Mouse (Mus musculus) adrenal gland, postnatal 10 days (tissue): ENCODE results near the gene Trpv1. TPM values are rescaled to one million over a fixed set of nuclear protein-coding genes. Genes with fewer than 3 reads are reported as not detected.

Experiments
- DNase-seq: peaks from one replicate; pipeline ENCODE4 v3.0.0; 2021; ENCODE audit warnings: mixed read lengths
- total RNA-seq, 2 experiments: library from RNA; stranded (reverse); gene quantifications; 2 replicates each; pipeline ENCODE4 v1.2.3; 2021

The Trpv1 gene
- total RNA-seq, 2 experiments from 2014 or later, result 0.15 to 0.24 TPM

DNA sequence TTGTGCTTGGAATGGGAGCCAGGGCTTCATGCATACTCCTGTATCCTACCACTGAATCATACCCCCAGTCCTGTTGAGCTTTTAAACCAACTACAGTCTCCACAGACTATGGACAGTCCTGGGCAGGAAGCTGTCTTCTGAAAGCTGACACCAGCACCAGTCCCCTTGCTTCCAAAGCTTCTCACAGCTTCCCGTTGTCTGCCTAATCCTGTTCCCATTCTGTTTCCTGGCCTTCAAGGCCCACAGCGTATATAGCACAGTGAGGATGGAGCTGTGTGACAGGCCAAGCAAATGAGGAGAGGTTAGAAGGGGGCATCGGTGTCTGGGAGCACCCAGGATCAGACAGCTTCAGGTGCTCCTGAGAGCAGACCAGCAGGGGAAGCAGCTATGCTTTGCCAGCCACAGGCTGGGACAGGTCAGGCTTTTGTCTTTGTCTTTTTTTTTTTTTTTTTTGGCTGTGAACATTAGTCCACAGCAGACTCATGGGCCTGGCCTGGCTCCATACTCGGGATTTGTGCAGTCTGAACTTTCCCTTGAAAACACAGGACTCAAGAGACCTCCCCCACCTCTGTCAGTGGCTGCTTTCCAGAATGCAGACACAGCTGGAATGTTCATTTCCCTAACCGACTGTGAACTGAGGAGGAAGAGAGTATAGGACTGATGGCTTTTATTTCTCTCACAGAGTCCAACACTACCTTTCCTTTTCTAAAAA is 2.1 kb downstream of the Trpv1 start:
- DNase-seq, result peak; percentile 83

DNA sequence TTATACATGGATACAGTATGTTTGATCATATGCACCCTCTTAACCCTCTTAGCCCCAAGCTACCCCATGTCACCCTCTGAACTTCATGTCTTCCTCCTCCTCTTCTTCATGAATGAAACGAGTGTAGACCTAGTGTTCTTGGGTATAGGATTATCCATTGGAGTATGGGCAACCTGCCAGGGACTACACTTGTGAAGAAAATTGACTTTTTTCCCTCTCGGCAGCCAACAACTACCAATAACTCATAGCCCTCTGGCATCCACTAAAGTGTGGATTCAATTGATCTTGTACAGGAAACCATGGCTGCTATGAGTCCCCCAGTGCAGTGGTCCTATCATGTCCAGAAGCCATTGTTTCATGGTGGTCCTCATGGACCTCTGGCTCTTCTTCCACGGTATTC is 2.6 kb downstream of the Trpv1 start:
- no peak for DNase-seq

DNA sequence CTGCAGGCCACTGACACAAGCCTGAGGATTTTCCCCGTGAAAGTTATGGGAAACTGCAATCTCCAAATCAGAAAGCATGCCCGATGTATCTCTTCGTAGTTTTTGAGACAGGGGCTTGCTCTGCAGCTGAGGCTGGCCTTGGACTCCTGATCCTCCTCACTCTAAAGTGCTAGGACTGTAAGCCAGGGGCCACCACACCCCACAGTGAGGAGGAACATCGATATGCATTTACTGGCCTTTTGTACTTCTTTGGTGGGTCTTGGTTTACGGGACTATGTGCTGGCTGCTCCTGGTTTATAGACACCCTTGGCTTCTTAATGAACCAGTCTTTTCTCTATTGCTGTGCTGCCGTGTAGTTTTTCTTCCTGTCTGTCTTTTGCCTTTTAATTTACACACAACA is 8.1 kb downstream of the Trpv1 start:
- DNase-seq, result no peak

DNA sequence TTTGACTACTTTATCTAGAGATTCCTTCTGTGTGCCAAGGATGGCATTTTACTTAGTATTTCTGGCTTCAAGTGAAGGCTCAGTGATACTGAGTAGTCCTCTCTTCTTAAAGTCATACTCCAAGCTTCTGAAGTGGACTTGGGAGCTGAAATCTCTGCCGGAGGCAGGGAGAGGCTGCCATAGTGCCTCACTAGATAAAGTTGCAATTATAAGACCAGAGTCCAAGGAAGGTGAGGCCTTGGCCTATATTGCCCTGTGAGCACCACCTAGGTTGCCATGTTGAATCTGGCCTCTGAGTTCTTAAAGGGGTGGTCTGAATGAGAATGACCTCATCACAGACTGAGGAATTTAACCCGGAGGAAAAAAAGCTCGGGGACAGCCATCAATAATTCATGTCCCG is 8.7 kb downstream of the Trpv1 start:
- DNase-seq, result no peak

DNA sequence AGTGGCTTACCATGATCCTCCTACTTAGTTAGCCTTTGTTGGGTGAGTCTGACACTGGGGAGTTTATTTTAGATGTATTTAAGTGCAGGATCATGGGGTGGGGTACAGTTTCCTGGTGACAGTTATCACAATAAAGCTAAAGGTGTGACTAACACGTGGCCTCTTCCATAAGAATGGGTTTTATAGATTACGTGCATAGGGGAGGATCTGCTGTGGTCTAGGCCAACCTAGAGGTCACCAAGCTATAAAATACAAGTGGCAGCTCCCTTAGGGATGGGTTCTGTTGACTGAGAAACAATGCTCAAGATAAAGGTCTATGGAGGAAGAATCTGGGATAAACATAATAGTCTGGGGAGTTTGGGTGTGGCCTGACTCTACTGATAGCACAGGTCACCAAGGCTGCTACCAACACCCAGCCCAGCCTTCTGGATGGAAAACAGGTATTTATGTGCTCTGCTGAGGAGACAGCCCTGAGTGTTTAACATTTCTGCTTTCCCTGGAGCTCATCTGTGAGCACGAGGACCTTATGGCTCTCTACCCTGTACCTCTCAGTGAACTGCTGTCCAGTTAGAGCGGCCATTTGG is 23.4 kb downstream of the Trpv1 start:
- no peak for DNase-seq

DNA sequence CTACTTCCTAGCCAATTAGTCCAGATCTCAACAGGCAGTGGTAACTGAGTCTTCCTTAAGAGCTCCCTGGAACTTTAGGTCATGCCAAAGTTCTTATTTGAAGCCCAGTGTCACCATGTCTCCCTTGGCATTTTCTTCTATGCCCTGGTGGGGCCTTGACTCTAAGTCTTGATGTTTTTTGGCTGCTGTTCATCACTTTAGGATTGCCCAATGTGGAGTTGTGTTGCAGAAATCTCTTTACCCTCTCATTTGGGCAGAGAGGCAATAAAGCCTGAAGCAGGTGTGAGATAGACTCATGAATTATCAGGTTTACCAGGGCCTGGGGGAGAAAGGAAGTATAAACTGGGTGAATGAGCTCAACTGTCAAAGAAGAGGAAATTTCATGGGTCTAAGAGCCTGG is 24.6 kb downstream of the Trpv1 start:
- peak; percentile 23 for DNase-seq

DNA sequence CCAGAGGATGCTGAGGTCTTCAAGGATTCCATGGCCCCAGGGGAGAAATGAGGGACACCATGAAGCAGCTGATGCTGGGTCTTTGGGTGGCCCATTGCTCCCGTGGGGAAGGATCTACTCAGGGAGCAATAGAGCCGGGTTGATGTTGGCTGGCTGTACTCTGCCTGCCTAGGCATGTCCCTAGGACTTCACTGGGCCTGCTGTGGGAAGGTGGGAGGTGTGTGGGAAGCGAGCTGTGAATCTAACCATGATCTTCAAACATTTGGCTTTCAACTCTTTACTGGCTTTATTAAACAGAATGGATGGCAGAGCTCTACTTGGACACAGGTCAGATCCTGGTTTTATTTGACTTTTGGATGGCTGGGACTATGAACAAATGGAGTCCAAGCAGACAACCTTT is 26.4 kb downstream of the Trpv1 start:
- no peak for DNase-seq

DNA sequence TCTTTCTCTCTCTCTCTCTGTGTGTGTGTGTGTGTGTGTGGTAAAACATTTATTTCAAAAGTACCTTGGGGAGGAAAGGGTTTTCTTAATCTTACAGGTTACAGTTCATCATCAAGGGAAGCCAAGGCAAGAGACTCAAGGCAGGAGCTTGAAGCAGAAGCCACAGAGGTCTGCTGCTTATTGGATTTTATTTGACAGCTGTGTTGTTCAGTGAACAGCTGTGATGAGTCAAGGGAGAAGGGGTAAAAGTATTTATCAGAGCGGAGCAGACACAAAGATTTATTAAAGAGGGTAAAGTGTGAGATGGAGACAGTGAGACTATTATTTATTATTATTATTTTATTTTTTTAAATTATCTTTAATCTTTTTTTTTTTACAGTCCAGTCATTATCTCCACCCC is 27.3 kb downstream of the Trpv1 start:
- no peak for DNase-seq

DNA sequence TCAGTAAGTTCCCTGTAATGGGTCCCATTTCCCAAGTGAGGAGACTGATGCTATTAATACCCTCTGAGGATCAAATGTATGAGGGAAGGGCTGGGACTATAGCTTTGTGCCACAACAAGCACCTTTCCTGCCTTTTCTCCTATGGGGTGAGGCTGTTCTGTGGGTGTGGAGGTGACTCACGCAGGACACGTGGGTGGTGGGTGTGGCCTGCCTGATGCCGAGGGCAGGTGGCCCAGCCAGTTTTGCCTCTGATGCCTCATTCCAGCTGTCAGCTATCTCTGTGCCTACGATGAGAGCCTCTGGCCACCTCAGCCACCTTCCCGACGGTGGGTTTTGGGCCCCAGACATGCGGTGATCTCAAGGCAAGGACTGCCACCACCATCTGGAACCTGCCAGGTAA is 33.2 kb downstream of the Trpv1 start, which contains the start of gene Trpv3:
Trpv3 (plus strand) TSS at position 122 of the 400 bp plus-strand sequence.
- no peak for DNase-seq

DNA sequence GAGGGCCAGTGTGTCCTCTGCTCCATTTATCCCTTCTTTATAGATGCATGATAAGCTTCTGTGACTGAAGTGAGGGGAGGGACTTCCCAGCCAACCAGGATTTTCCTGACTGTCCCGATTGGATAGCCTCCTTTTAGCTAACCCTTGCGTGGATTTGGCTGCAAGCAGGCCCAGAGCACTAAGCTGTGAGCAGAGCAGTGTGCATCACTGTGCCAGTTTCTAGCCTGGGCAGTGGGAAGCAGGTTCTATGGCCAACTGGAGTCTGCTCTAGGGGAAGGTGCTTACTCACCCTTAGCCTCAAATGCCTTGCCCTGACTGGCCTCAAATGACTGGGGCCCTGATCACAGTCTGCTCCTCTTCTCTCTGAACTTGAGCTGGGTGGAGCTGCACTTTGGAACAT is 40.7 kb downstream of the Trpv1 start:
- DNase-seq, result no peak

DNA sequence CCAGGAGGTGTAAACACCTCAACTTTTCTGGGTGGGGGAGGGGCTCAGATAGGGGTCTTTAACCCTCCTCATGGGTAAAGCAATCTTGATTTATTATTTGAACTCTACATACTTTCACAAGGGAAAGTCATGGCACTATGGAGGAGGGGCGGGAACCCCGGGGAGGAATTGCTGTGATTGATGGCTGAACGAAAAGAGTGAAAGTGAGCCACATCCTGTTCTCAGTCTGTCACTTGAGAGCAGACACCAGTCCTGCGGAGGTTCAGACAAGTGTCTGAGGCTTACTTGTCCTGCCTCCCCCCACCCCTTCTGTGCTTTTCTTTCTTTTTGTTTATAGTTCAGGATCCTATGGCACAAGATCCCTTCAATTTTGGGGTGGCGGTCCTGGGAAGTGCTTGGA is 46.6 kb downstream of the Trpv1 start:
- no peak for DNase-seq

DNA sequence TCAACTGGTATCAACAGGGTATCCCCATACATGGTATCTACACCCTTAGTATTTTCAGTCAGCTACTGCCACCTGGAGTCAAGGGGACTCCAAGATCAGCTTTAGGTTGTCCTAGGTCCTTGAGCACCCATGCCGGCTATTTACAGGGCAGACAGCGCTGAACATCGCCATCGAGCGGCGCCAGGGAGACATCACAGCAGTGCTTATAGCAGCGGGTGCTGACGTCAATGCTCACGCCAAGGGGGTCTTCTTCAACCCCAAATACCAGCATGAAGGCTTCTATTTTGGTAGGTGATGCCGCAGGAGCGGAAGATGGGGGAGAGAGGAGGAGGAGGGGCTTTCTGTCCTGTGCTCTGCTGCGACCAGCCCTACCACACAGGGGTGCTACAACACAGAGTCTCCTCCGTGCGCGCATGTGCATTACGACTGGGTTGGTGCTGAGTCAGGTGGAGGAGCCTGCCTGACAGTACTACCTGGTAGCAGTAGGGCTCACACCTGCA is 47.5 kb downstream of the Trpv1 start:
- peak; percentile 65 for DNase-seq

DNA sequence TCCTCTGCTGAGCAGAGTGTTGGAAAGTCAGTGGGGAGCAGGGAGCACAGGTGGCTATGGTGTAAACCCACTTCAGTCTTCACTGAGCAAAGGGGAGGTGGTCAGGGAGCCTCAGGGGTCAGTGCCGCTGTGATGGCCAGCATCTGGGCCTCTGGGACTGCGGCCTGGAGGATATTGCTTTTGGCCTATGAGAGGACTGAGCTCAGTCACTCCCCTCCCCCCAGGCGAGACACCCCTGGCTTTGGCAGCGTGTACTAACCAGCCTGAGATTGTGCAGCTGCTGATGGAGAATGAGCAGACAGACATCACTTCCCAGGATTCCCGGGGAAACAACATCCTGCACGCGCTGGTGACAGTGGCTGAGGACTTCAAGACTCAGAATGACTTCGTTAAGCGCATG is 49.3 kb downstream of the Trpv1 start:
- DNase-seq, result no peak

DNA sequence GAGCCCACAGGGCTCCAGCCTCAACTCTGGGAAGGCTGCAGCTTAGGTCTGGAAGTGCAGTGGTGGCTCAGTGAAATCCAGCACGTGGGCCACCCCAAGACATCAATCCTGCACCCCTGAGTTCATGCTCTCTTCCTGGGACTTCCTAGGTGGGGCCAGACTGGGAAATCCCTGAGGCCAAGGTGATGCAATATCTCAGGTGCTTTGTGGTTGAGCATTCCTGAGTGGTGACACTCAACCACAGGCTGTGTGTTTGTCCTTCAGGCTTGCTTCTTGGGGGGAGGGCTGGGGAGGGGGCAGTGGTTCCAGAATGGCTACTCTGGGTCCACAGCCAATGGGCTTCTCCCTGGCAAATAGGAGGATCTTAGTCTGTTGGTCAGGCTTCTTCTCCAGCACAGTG is 49.8 kb downstream of the Trpv1 start:
- DNase-seq, result no peak

DNA sequence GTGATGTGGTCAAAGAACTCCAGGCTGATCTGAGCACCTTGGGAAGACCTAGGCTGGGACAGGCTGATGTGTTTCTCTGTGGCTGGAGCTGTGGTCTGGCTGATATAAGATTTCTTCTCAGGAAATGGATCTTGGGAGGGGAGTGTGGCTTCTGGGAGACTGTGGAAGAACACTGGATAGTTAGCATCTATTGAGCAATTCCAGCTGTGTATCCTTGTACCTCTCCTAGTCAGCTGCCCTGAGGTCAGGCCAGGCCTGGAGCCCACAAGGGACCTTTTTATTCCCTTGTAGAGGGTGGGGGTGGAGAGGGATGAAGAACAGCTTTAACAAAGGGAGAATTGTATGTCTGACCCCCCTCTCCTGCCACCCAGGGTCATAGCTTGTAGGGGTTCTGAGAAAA is 50.3 kb downstream of the Trpv1 start:
- DNase-seq, result no peak

DNA sequence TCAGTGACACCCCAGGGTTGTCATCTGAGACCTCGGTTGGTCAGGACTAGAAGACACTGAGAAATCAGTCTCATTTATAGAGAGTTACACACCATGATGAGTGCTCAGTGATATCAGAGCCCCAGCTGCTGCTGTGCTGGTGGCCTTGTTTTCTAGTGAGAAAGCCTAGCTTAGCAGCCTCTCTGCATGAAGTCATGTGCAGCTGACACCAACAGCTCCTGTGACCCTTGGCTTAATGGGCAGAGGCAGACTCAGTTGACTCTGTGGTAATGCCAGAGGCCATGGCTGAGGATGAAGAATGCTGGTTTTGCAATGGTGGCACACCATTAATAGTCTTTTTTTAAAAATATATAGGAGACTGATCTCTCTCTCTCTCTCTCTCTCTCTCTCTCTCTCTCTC is 55.5 kb downstream of the Trpv1 start:
- DNase-seq, result no peak

DNA sequence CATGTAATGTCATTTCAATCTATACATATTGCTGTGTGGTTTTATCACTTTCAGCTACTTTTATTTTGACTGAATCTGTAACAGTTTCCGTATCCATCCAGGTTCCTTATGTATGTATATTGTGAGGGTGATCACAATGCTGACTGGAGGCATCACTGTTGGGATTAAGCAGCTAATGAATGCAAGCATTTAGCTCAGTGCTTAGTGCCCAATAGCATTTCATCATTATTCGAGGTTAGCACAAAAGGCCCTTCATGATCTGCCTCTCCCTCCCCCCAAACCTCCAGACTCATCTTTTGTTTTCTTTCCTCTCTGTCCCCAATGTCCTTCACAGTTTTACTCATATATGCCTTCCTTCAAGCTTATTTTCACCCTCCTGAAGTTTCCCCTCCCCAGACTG is 69.0 kb downstream of the Trpv1 start:
- DNase-seq, result no peak

Other genes starting within 250 kb of the Trpv1 start
- 1 to 10 TPM; 1.3 TPM for gene P2rx1, start 235.2 kb upstream of the Trpv1 start, total RNA-seq
- 1 to 10 TPM; 1.3 to 1.9 TPM for gene Camkk1, start 215.3 kb upstream of the Trpv1 start, total RNA-seq
- gene Ncbp3, start 186.5 kb upstream of the Trpv1 start, total RNA-seq, result 10 to 100 TPM in 1 of 2 experiments, 1 to 10 TPM in 1; 9.1 to 11.7 TPM
- gene Itgae, start 143.7 kb upstream of the Trpv1 start, total RNA-seq, result under 1 TPM; 0.82 to 0.90 TPM
- gene Haspin, start 96.0 kb upstream of the Trpv1 start, total RNA-seq, result 1 to 10 TPM; 3.0 to 3.7 TPM
- 10 to 100 TPM; 14.8 to 26.1 TPM for gene P2rx5, start 73.9 kb upstream of the Trpv1 start, total RNA-seq
- gene Emc6, start 57.3 kb upstream of the Trpv1 start, total RNA-seq, result 100 to 1,000 TPM; 121 to 122 TPM
- 10 to 100 TPM; 72.5 TPM for gene Tax1bp3, start 57.2 kb upstream of the Trpv1 start, total RNA-seq
- gene Ctns, start 35.2 kb upstream of the Trpv1 start, total RNA-seq, result 10 to 100 TPM; 14.6 to 17.1 TPM
- 1 to 10 TPM; 9.4 to 9.6 TPM for gene Shpk, start 34.8 kb upstream of the Trpv1 start, total RNA-seq
- gene Trpv3, start 33.1 kb downstream of the Trpv1 start, total RNA-seq, result under 1 TPM; 0.12 to 0.15 TPM
- 10 to 100 TPM; 24.9 to 27.4 TPM for gene Aspa, start 95.3 kb downstream of the Trpv1 start, total RNA-seq
- gene Gm49340, start 95.4 kb downstream of the Trpv1 start, total RNA-seq, result under 1 TPM in 1 of 2 experiments, not detected in 1; 0.21 TPM
- 1 to 10 TPM; 4.3 to 4.6 TPM for gene Spata22, start 95.4 kb downstream of the Trpv1 start, total RNA-seq
- under 1 TPM in 1 of 2 experiments, not detected in 1; 0.45 TPM for gene Olfr20, start 116.5 kb downstream of the Trpv1 start, total RNA-seq
- not detected for gene Olfr376, start 137.0 kb downstream of the Trpv1 start, total RNA-seq
- not detected for gene Olfr1, start 165.3 kb downstream of the Trpv1 start, total RNA-seq
- gene Olfr378, start 194.2 kb downstream of the Trpv1 start, total RNA-seq, result not detected
- not detected for gene Olfr380, start 223.2 kb downstream of the Trpv1 start, total RNA-seq